Comparison of ENCODE assay signal across 9 mouse cellular contexts in genomic region chr17:48425823-48426612, GRCm38 (mm10). TPM values are rescaled to one million over a fixed set of nuclear protein-coding genes. Genes with fewer than 3 reads are reported as not detected.
DNase-seq lines count a peak whose midpoint lies in the region; ATAC-seq and TF ChIP-seq lines count a peak whose summit lies in the region.
"Had no signal": no experiment of that assay in that cellular context is flagged by ENCODE, and none has a peak within 500 bp of the region (broad histone marks: within the 10 kb centered on the region; RNA-seq: fewer than 3 reads in every experiment).

No protein-coding gene starts in this region.

- no peak overlapping the region for H3K9ac ChIP-seq in midbrain, embryonic 13.5 days (replicated peaks)
- H3K9ac ChIP-seq in heart, postnatal 0 days (replicated peaks; ENCODE audit: low read depth, low read length) = no peak overlapping the region

- no peaks in the 10 kb centered on the region for H3K27me3 ChIP-seq in midbrain, embryonic 10.5 days (ENCODE audit: low read depth, poor library complexity, severe bottlenecking)
- no peaks in the 10 kb centered on the region for H3K27me3 ChIP-seq in midbrain, embryonic 13.5 days
- H3K27me3 ChIP-seq in heart, postnatal 0 days (ENCODE audit: control insufficient read depth, insufficient read depth, low read length) = no peaks in the 10 kb centered on the region
- H3K27me3 ChIP-seq in kidney, adult 2 months (replicated peaks; ENCODE audit: control insufficient read depth, insufficient read depth, low read length) = no peaks in the 10 kb centered on the region
- H3K27me3 ChIP-seq: Patski had no signal

- DNase-seq in midbrain, embryonic 10.5 days (ENCODE audit: low spot score) = no peak
- DNase-seq in heart, postnatal 0 days (ENCODE audit: low spot score) = peak; percentile 58
- peak; percentile 48 for DNase-seq in lung, postnatal 25 days (ENCODE audit: low spot score)
- peak; percentile 55 for DNase-seq in thymus, postnatal 4 days
- DNase-seq in cerebellum, postnatal 36 days = no peak
- no peak for DNase-seq in urinary bladder, postnatal 36 days (ENCODE audit: low spot score in 2 of 2)
- no peak for DNase-seq in kidney, adult 2 months

- 0 out of 2 replicates have a peak overlapping the region, but pooled peaks have one; percentile 38 for H3K27ac ChIP-seq in midbrain, embryonic 10.5 days (replicated peaks)
- no peak overlapping the region for H3K27ac ChIP-seq in midbrain, embryonic 13.5 days
- peak overlapping the region; percentile 83 for H3K27ac ChIP-seq in heart, postnatal 0 days (ENCODE audit: low read depth)
- H3K27ac ChIP-seq in kidney, adult 2 months (ENCODE audit: insufficient read depth, low read depth, low read length) = no peak overlapping the region

- no peak for TF ChIP-seq EP300 in heart, postnatal 0 days (IDR thresholded peaks at IDR 0.05; ENCODE audit: low read depth)

- peaks cover 15% of the 10 kb centered on the region for H3K4me1 ChIP-seq in midbrain, embryonic 10.5 days
- H3K4me1 ChIP-seq in midbrain, embryonic 13.5 days (replicated peaks) = 0 out of 2 replicates have a peak, but pooled peaks cover 3% of the 10 kb centered on the region
- H3K4me1 ChIP-seq in heart, postnatal 0 days (ENCODE audit: control insufficient read depth, insufficient read depth) = peaks cover 57% of the 10 kb centered on the region
- peaks cover 13% of the 10 kb centered on the region for H3K4me1 ChIP-seq in kidney, adult 2 months (ENCODE audit: control insufficient read depth, insufficient read depth, low read length)

- H3K36me3 ChIP-seq in midbrain, embryonic 10.5 days = no peaks in the 10 kb centered on the region
- no peaks in the 10 kb centered on the region for H3K36me3 ChIP-seq in midbrain, embryonic 13.5 days
- peaks cover 38% of the 10 kb centered on the region for H3K36me3 ChIP-seq in heart, postnatal 0 days (replicated peaks; ENCODE audit: control insufficient read depth, insufficient read depth, low read length)
- no peaks in the 10 kb centered on the region for H3K36me3 ChIP-seq in kidney, adult 2 months (ENCODE audit: control insufficient read depth, insufficient read depth, low read length)

- WGBS in midbrain, embryonic 10.5 days = 51% methylated on average over 9 of the region's 9 CpGs
- WGBS in midbrain, embryonic 13.5 days = 46% methylated on average over 9 of the region's 9 CpGs
- WGBS in heart, postnatal 0 days = 12% methylated on average over 9 of the region's 9 CpGs
- 52% methylated on average over 9 of the region's 9 CpGs for WGBS in kidney, adult 2 months

- no peak for ATAC-seq in midbrain, embryonic 13.5 days
- no peak for ATAC-seq in heart, postnatal 0 days (ENCODE audit: insufficient read depth, low read depth)
- ATAC-seq: Patski had no signal

- TF ChIP-seq POLR2A in kidney, adult 2 months (IDR thresholded peaks at IDR 0.05; ENCODE audit: low read depth, low read length) = no peak

- H3K4me2 ChIP-seq in midbrain, embryonic 13.5 days (replicated peaks) = no peak overlapping the region
- peak overlapping the region; percentile 45 for H3K4me2 ChIP-seq in heart, postnatal 0 days (ENCODE audit: low read depth, low read length)

- H3K4me3 ChIP-seq in midbrain, embryonic 10.5 days = no peak overlapping the region
- no peak overlapping the region for H3K4me3 ChIP-seq in midbrain, embryonic 13.5 days (replicated peaks)
- H3K4me3 ChIP-seq in heart, postnatal 0 days (ENCODE audit: low read depth, low read length) = 0 out of 2 replicates have a peak overlapping the region, but pooled peaks have one; percentile 8
- no peak overlapping the region for H3K4me3 ChIP-seq in kidney, adult 2 months (ENCODE audit: insufficient read depth, low read depth, low read length)

- no peak for TF ChIP-seq CTCF in heart, postnatal 0 days (IDR thresholded peaks at IDR 0.05; ENCODE audit: low read depth)
- TF ChIP-seq CTCF in kidney, adult 2 months (conservative IDR thresholded peaks at IDR 0.05; ENCODE audit: insufficient read depth, insufficient read length, low read depth, low read length) = no peak

- no peaks in the 10 kb centered on the region for H3K9me3 ChIP-seq in midbrain, embryonic 10.5 days (replicated peaks)
- no peaks in the 10 kb centered on the region for H3K9me3 ChIP-seq in midbrain, embryonic 13.5 days
- no peaks in the 10 kb centered on the region for H3K9me3 ChIP-seq in heart, postnatal 0 days (replicated peaks; ENCODE audit: control insufficient read depth, low read length)

RNA-seq across cellular contexts. Expression of gene Apobec2, which starts 6.7 kb away (rescaled TPM):
- 1.1 and 1.3 TPM in 2 replicates for polyA plus RNA-seq in midbrain, embryonic 10.5 days (2016; fragmentation: Nextera tagmentation; extraction: Ambion mirVana)
- polyA plus RNA-seq in midbrain, embryonic 13.5 days (2015; fragmentation: Nextera tagmentation; extraction: Ambion mirVana) = 0.46 and 0.58 TPM in 2 replicates
- 319 and 325 TPM in 2 replicates for total RNA-seq in heart, postnatal 0 days (2014; rRNA removed; ENCODE audit: low replicate concordance)
- 265 and 267 TPM in 2 replicates for polyA plus RNA-seq in heart, postnatal 0 days (2015; fragmentation: Nextera tagmentation; extraction: Ambion mirVana)
- 2.0 and 6.0 TPM in 2 replicates for polyA plus RNA-seq in kidney, adult 2 months (2012; rRNA removed)

RNA-seq across cellular contexts. Expression of gene Oard1, which starts 16.2 kb away (rescaled TPM):
- 102 and 113 TPM in 2 replicates for polyA plus RNA-seq in midbrain, embryonic 10.5 days (2016; fragmentation: Nextera tagmentation; extraction: Ambion mirVana)
- polyA plus RNA-seq in midbrain, embryonic 13.5 days (2015; fragmentation: Nextera tagmentation; extraction: Ambion mirVana) = 65.6 and 67.0 TPM in 2 replicates
- total RNA-seq in heart, postnatal 0 days (2014; rRNA removed; ENCODE audit: low replicate concordance) = 7.1 and 12.9 TPM in 2 replicates
- polyA plus RNA-seq in heart, postnatal 0 days (2015; fragmentation: Nextera tagmentation; extraction: Ambion mirVana) = 30.3 and 31.4 TPM in 2 replicates
- polyA plus RNA-seq in kidney, adult 2 months (2012; rRNA removed) = 18.2 and 25.8 TPM in 2 replicates

RNA-seq across cellular contexts. Expression of gene Nfya, which starts 16.3 kb away (rescaled TPM):
- polyA plus RNA-seq in midbrain, embryonic 10.5 days (2016; fragmentation: Nextera tagmentation; extraction: Ambion mirVana) = 15.8 and 16.3 TPM in 2 replicates
- polyA plus RNA-seq in midbrain, embryonic 13.5 days (2015; fragmentation: Nextera tagmentation; extraction: Ambion mirVana) = 14.2 and 15.9 TPM in 2 replicates
- total RNA-seq in heart, postnatal 0 days (2014; rRNA removed; ENCODE audit: low replicate concordance) = 19.0 and 27.4 TPM in 2 replicates
- polyA plus RNA-seq in heart, postnatal 0 days (2015; fragmentation: Nextera tagmentation; extraction: Ambion mirVana) = 4.7 and 5.5 TPM in 2 replicates
- 45.8 and 46.2 TPM in 2 replicates for polyA plus RNA-seq in kidney, adult 2 months (2012; rRNA removed)

RNA-seq across cellular contexts. Expression of gene Tspo2, which starts 25.3 kb away (rescaled TPM):
- polyA plus RNA-seq in midbrain, embryonic 10.5 days (2016; fragmentation: Nextera tagmentation; extraction: Ambion mirVana) = 0.43 TPM in 1 of 2 replicates, not detected in the other
- 3.2 and 3.5 TPM in 2 replicates for polyA plus RNA-seq in midbrain, embryonic 13.5 days (2015; fragmentation: Nextera tagmentation; extraction: Ambion mirVana)
- total RNA-seq in heart, postnatal 0 days (2014; rRNA removed; ENCODE audit: low replicate concordance) = not detected in 2 replicates
- 0.63 and 0.75 TPM in 2 replicates for polyA plus RNA-seq in heart, postnatal 0 days (2015; fragmentation: Nextera tagmentation; extraction: Ambion mirVana)
- polyA plus RNA-seq in kidney, adult 2 months (2012; rRNA removed) = 0.41 and 0.53 TPM in 2 replicates

RNA-seq across cellular contexts. Expression of gene Unc5cl, which starts 28.7 kb away (rescaled TPM):
- polyA plus RNA-seq in midbrain, embryonic 10.5 days (2016; fragmentation: Nextera tagmentation; extraction: Ambion mirVana) = 0.21 TPM in 1 of 2 replicates, not detected in the other
- 0.23 TPM in 2 replicates for polyA plus RNA-seq in midbrain, embryonic 13.5 days (2015; fragmentation: Nextera tagmentation; extraction: Ambion mirVana)
- 1.4 TPM in 1 of 2 replicates, not detected in the other for total RNA-seq in heart, postnatal 0 days (2014; rRNA removed; ENCODE audit: low replicate concordance)
- polyA plus RNA-seq in heart, postnatal 0 days (2015; fragmentation: Nextera tagmentation; extraction: Ambion mirVana) = 0.14 TPM in 1 of 2 replicates, not detected in the other
- 0.26 and 0.58 TPM in 2 replicates for polyA plus RNA-seq in kidney, adult 2 months (2012; rRNA removed)

Comparison
In these comparisons a context has a peak if more than half of its experiments do, and no peak if none do; other contexts are left out.
1. H3K27ac ChIP-seq: peak in midbrain, embryonic 10.5 days (single experiment) and heart, postnatal 0 days (single experiment); none in midbrain, embryonic 13.5 days (single experiment) and kidney, adult 2 months (single experiment).
2. DNase-seq: peak in heart, postnatal 0 days (single experiment), lung, postnatal 25 days (single experiment) and thymus, postnatal 4 days (single experiment); none in midbrain, embryonic 10.5 days (single experiment), cerebellum, postnatal 36 days (0 of 2), urinary bladder, postnatal 36 days (0 of 2) and kidney, adult 2 months (single experiment).
3. RNA of gene Apobec2, which starts 6.7 kb away (polyA plus RNA-seq): 265 to 267 TPM in heart, postnatal 0 days; 2.0 to 6.0 TPM in kidney, adult 2 months, 1.1 to 1.3 TPM in midbrain, embryonic 10.5 days and 0.46 to 0.58 TPM in midbrain, embryonic 13.5 days; every median in the first group is over 10 times any median in the second.